Mouse (Mus musculus): ENCODE measurements around the gene Stx8.

Gene Stx8

DNA sequence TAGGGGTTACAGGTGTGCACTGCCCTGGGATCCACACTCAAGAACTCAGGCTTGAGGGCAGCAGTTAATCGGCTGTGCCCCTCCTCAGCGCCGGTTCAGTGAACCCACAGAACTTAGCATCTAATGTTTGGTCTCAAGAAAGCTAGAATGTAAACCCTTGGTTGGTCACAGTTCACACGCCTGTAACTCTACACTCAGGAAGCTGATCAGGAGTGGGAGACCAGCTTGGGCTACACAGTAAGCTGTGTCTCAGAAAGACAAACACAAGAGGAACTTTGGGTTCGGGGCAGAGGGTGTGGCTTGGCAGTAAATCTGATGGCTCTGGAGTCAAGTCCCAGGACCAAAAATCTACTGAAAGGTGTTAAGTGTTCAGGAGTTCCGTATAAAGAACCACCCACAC, 17.6 kb downstream of the Stx8 start:
- no peak for DNase-seq

DNA sequence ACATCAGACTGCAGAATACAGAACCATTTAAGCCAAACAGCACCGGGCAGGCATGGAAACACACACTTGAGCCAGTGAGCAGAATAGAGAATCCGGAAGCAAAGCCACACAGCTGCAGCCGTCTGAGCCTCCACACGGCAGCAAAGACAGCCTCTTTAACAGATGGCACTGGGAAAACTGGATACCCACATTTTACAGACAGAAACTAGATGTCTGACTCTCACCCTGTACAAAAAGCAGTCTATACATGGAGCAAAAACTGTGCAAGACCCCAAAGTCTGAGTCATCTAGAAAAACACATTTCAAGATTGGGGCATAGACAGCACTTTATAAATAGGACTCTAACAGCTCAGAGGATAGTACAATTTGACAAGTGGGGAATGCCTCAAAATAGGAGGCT, 25.2 kb downstream of the Stx8 start:
- DNase-seq = no peak

DNA sequence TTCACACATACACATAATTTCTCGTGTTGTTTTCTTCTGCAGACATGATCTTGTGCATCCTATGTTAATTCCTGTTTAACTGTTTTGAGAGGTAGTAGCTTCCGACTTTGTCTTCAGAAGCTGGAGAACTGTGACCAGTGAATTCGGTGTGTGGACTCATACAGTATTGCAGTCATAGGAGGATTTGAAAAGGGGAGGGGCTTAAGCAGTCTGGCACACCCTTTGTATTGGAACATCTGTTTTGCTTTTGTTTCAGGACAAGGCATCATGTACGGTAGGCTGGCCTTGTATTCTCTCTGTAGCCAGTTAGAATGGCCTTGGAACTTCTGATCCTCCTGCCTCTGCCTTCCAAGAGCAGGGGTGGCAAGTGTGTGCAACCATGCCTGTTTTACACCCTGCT, 30.0 kb downstream of the Stx8 start:
- DNase-seq = no peak

DNA sequence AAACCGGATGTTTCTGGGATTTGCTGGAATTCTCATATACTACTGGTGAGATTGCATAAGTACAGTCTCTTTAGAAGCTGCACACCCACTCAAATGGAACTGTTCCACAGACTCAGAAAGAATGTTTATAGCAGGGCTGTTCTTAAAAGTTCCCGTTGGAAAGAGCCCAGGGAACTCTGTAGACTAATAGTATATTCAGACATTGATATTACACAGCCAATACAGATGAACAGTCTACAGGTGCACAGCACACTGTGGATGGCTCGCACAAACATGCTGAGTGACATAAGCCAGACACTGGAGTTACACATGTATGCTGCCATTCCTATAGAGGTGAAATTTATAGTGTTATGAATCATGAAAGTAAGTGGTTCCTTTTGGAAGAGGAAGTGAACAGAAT, 32.9 kb downstream of the Stx8 start:
- DNase-seq = no peak

- no peak for DNase-seq
Measured at GRCm38 (mm10) chr11:67999629-68000028, 33.6 kb downstream of the Stx8 start.

- DNase-seq = peak; percentile 83
Measured at GRCm38 (mm10) chr11:68004191-68004590, 38.2 kb downstream of the Stx8 start.

DNA sequence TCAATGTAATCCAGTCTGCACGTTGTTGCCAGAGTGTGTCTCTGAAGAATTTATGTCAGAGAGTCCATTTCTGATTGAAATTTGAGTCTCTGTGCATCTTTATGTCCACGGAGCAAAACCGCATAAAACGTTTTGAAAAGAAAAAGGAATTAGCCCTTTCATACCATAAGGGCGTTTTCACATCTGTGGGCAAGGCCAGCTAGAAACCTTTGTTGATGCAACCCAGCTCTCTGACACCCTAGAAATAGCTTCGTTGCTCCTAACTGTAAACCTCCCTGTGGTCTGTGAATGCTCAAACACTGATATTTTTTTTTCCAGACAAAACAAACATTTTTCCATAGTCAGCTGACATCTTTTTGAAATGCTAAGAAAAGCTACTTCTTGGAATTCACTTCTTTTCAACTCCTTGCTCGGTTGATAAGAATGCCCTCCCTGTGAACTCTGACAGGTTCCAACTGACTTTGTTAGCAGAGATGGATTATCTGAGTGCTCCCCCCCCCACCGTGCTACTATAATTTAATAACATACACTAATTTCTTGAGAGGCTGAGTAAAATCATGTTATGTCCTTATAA, 40.3 kb downstream of the Stx8 start:
- no peak for DNase-seq

- DNase-seq = no peak
Measured at GRCm38 (mm10) chr11:68007645-68008044, 41.7 kb downstream of the Stx8 start.

DNA sequence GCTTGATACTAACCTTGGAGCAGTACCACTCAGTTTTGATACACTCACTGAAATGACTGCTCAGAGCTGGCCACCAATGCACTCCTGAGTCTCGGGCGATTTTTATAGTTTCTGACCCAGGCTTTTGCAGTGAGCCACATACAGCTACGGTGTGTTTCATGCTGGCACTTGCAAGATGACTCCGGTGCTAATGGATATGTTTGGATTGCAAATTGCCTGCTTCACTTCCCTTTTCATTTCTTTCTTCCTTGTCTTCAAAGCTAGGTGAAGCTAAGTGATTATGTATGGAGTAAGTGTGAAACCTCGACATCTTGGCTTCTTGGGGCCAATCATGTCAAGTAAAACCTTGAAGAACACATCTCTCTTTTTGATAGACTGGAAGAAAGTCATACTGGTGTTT, 43.4 kb downstream of the Stx8 start:
- DNase-seq = no peak

- no peak for DNase-seq
Measured at GRCm38 (mm10) chr11:68012207-68012606, 46.2 kb downstream of the Stx8 start.

- no peak for DNase-seq
Measured at GRCm38 (mm10) chr11:68018191-68018590, 52.2 kb downstream of the Stx8 start.

- DNase-seq = no peak
Measured at GRCm38 (mm10) chr11:68019156-68019555, 53.2 kb downstream of the Stx8 start.

GRCm38 (mm10) chr11:68021976-68022375, 56.0 kb downstream of the Stx8 start:
- DNase-seq = no peak

GRCm38 (mm10) chr11:68022895-68023294, 56.9 kb downstream of the Stx8 start:
- peak; percentile 76 for DNase-seq

DNA sequence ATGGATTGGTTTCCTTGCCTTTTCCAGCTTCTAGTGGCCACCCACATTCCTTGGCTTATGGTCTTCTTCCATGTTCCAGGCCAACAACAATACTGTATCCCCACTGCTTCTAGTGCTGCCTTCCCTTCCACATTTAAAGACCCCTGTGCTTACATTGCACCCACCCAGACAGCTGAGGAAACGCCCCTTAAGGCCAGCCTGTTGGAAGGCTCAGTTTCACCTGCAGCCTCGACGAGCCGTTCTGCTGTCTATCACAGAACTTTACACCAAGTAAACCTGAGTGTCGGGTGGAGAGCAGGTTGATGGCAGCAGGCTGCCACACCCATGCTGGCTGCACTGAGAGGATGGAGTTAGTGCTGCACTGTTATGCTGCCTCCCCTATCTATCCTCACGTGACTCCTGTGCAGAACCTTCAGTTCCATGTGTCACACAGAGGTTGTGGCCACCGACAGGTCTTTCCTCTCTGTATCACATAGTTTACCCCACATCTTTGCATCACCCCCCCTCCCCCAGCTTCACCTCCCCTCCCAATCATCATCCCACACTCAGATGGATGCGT, 57.9 kb downstream of the Stx8 start:
- no peak for DNase-seq

GRCm38 (mm10) chr11:68026590-68026989, 60.6 kb downstream of the Stx8 start:
- DNase-seq = no peak

- DNase-seq = no peak
Measured at GRCm38 (mm10) chr11:68029079-68029478, 63.1 kb downstream of the Stx8 start.

GRCm38 (mm10) chr11:68029871-68030270, 63.9 kb downstream of the Stx8 start:
- no peak for DNase-seq

DNA sequence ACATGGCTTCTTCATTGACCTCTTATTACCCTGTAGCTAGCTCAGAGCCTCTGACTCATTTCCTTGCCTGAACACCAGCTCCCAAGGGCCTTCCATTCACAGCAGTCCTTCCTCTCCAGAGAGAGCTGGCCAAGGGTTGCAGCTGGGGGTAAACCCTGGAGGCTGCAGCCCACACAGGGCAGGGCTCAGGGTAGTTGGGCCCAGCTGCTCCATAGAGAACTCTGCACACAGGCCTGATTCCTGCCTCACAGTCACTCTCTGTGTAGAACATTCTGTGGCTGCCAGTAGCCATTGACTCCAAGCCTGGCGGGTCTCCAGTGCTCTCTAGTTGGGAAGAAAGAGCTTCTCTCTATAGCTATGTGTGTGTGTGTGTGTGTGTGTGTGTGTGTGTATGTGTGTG, 64.8 kb downstream of the Stx8 start:
- peak; percentile 36 for DNase-seq

DNA sequence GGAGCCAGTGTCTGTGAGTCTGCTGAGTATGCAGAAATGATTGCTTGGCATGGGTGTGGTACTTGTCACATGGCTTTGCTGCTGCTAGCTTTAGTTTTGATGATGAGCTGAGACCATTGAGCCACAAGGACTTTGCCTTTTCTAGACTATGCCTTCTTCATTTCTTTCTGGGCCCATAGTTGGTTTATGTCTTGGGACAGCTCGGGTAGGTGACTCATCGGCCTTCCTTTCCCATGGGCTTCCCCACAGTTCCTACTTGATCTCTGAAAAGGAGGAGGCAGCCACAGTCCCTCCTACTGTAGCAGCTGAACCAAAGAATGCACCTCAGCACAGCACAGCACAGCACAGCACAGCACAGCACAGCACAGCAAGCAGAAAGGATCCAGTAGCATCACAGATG, 66.5 kb downstream of the Stx8 start:
- DNase-seq = no peak

GRCm38 (mm10) chr11:68033331-68033926, 67.4 kb downstream of the Stx8 start:
- no peak for DNase-seq

DNA sequence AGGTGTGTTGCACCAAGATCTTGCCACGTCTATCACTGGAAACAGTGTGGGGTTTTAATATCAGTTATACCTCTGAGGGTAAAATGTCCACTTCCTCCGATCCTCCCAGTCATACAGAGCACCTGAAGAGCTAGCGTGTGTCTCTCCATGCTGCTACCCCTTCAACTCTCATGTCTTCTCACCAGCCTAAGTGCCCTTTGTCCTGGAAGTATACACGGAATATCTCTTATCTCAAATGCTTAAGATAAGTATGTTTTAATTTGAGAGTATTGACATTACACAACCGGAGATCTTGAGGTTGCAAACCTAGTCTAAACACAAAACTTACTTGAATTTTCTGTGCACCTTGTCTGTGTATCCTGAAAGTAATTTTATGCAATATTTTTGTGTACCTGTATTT, 68.4 kb downstream of the Stx8 start:
- DNase-seq = no peak

DNA sequence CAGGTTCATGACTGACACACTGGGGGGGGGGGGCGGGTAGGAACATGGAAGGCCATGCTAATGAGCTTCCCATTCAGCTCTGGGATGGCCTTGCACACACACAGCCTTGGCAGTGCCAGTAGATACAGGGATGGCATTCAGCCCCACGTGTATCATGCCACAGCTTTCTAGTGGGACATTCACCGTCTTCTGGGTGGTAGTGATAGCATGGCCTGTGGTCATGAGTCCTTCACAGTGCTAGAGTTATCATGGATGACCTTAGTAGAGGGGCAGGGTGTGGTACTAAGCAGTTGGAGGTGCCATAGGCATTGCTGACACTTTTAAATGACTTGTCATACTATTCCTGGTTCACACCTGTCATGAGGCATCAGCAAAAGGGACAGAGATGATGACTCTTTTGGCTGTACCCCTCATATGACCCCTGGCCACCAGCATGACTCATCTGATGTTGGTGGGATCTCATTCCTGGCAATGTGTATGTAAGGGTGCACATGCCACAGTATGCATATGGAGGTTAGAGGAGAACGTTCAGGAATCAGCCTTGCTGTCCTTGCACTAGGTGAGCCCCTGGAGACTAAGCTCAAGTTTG, 69.4 kb downstream of the Stx8 start:
- DNase-seq = no peak

GRCm38 (mm10) chr11:68036133-68036959, 70.4 kb downstream of the Stx8 start:
- no peak for DNase-seq

All from lung, postnatal 10 days (tissue).